Mouse (Mus musculus): Measurements from ENCODE around the gene Atp6v0d1.

DNA sequence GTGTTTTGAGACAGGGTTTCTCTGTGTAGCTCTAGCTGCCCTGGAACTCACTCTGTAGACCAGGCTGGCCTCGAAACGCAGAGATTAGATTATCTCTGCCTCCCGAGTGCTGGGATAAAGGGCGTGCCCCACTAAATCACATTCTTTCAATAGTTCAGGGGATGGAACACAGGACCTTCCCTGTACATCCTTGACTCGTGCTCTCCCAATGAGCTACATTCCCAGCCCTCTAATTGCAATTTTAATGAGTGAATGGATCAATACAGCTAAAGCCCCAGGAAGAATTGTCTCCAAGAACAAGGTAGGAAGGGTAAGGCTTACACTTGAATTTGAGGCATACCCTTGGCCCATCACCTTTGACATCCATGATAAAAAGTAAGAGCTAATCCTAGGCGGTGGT, 32.9 kb upstream of the Atp6v0d1 start:
- TF ChIP-seq CTCF (IDR thresholded peaks at IDR 0.05) (no peak), EP300 (IDR thresholded peaks at IDR 0.05) (no peak)

All from lung, postnatal 0 days (tissue).